Comparison of ENCODE assay signal across 7 mouse cellular contexts in genomic region chr15:6625607-6626033, GRCm38 (mm10).
DNase-seq lines count a peak whose midpoint lies in the region; ATAC-seq lines count a peak whose summit lies in the region.

No protein-coding gene starts in this region.

- peak; percentile 62 for ATAC-seq in forebrain, embryonic 14.5 days
- peak; percentile 81 for ATAC-seq in hindbrain, embryonic 16.5 days

- WGBS in forebrain, embryonic 14.5 days: 4% methylated on average over 6 of the region's 6 CpGs
- 3% methylated on average over 6 of the region's 6 CpGs for WGBS in hindbrain, embryonic 16.5 days

- H3K9ac ChIP-seq in forebrain, embryonic 14.5 days (ENCODE audit: low read length): 0 out of 2 replicates have a peak overlapping the region, but pooled peaks have one; percentile 53
- no peak overlapping the region for H3K9ac ChIP-seq in hindbrain, embryonic 16.5 days (ENCODE audit: low read depth, low read length)

- H3K4me2 ChIP-seq in forebrain, embryonic 14.5 days (ENCODE audit: low read length): peak overlapping the region; percentile 49
- peak overlapping the region; percentile 69 for H3K4me2 ChIP-seq in hindbrain, embryonic 16.5 days (ENCODE audit: low read length)

- H3K36me3 ChIP-seq in forebrain, embryonic 14.5 days (ENCODE audit: control insufficient read depth, insufficient read depth, low read length): no peaks in the 10 kb centered on the region
- H3K36me3 ChIP-seq in hindbrain, embryonic 16.5 days (ENCODE audit: control insufficient read depth, insufficient read depth, low read length): no peaks in the 10 kb centered on the region

- DNase-seq in Muller cell, postnatal 12 days (ENCODE audit: inconsistent ontology term): peak; percentile 45
- peak; percentile 8 for DNase-seq in c-Kit-negative CD71-positive TER-119-positive erythroid progenitor cells, embryonic 14.5 days (ENCODE audit: low read depth, low spot score)
- DNase-seq in forebrain, embryonic 14.5 days (ENCODE audit: low spot score): peak; percentile 82
- DNase-seq in layer of hippocampus, postnatal 36 days: peak; percentile 23 to 28
- peak; percentile 61 for DNase-seq in lung, postnatal 14 days
- DNase-seq in right cerebral cortex, postnatal 36 days (ENCODE audit: low spot score in 2 of 2): peak; percentile 18 to 37

- H3K4me3 ChIP-seq in forebrain, embryonic 14.5 days (ENCODE audit: low read depth, low read length): peak overlapping the region; percentile 14; the same call in 1 of the 2 replicates
- peak overlapping the region; percentile 5; the same call in 1 of the 2 replicates for H3K4me3 ChIP-seq in hindbrain, embryonic 16.5 days (ENCODE audit: low read length)

- no peak overlapping the region for H3K27ac ChIP-seq in forebrain, embryonic 14.5 days (ENCODE audit: low read depth, low read length)
- H3K27ac ChIP-seq in hindbrain, embryonic 16.5 days (ENCODE audit: low read depth, low read length): no peak overlapping the region

- no peaks in the 10 kb centered on the region for H3K27me3 ChIP-seq in forebrain, embryonic 14.5 days (replicated peaks; ENCODE audit: control insufficient read depth, insufficient read depth, low read length)
- no peaks in the 10 kb centered on the region for H3K27me3 ChIP-seq in hindbrain, embryonic 16.5 days (replicated peaks; ENCODE audit: control insufficient read depth, insufficient read depth, low read length)

- H3K4me1 ChIP-seq in forebrain, embryonic 14.5 days (ENCODE audit: control insufficient read depth, insufficient read depth, low read length): peaks cover 8% of the 10 kb centered on the region; the same call in 1 of the 2 replicates
- peaks cover 11% of the 10 kb centered on the region for H3K4me1 ChIP-seq in hindbrain, embryonic 16.5 days (ENCODE audit: control insufficient read depth, insufficient read depth, low read depth, low read length)

- no peaks in the 10 kb centered on the region for H3K9me3 ChIP-seq in forebrain, embryonic 14.5 days (replicated peaks; ENCODE audit: control insufficient read depth, low read length)
- no peaks in the 10 kb centered on the region for H3K9me3 ChIP-seq in hindbrain, embryonic 16.5 days (ENCODE audit: control insufficient read depth, low read length)

Comparison
In these comparisons a context has a peak if more than half of its experiments do, and no peak if none do; other contexts are left out.
1. DNase-seq: peak in every context shown above with its lines; median percentile 82 in forebrain, embryonic 14.5 days; 61 in lung, postnatal 14 days; 45 in Muller cell, postnatal 12 days; 28 in right cerebral cortex, postnatal 36 days; 26 in layer of hippocampus, postnatal 36 days; 8 in c-Kit-negative CD71-positive TER-119-positive erythroid progenitor cells, embryonic 14.5 days.